Mouse (Mus musculus): Measurements from ENCODE around the gene Dvl1. TPM values are rescaled to one million over a fixed set of nuclear protein-coding genes. Genes with fewer than 3 reads are reported as not detected.

Gene Dvl1
- polyA plus RNA-seq, 1 experiment from 2014 or later, result 15.1 TPM

DNA sequence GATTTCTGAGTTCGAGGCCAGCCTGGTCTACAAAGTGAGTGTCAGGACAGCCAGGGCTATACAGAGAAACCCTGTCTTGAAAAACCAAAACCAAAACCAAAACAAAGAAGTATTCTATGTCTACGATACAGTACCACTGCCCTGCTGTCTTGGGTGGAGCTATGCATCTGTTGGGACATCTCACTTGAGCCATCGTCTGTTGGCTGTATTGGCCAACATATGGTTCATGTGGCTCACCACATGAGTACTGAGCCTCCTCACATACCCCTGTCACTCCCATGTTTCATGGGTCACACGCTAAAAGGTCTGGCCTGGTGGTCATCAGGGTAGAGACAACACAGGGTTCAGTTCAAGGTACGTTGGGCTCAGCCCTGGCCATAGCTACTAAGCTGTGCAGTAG lies 39.1 kb downstream of the Dvl1 start:
- peaks cover 8% of the 10 kb centered on the region; the same call in 1 of the 2 replicates for H3K4me1 ChIP-seq (ENCODE audit: control insufficient read depth, insufficient read depth, low read length)
- no peak overlapping the region for H3K9ac ChIP-seq (ENCODE audit: low read length)
- H3K4me3 ChIP-seq (ENCODE audit: low read depth, low read length), result no peak overlapping the region
- no peaks in the 10 kb centered on the region for H3K27me3 ChIP-seq (ENCODE audit: control insufficient read depth, insufficient read depth, low read length)
- WGBS, result 91% methylated on average over 5 of the region's 5 CpGs
- peaks cover 13% of the 10 kb centered on the region for H3K36me3 ChIP-seq (ENCODE audit: control insufficient read depth, insufficient read depth, low read length)
- H3K9me3 ChIP-seq (ENCODE audit: control insufficient read depth, low read length), result no peaks in the 10 kb centered on the region
- ATAC-seq (ENCODE audit: insufficient read depth, low FRiP score, low TSS enrichment) (no peak), DNase-seq (ENCODE audit: low spot score) (no peak)
- H3K27ac ChIP-seq (ENCODE audit: low read depth, low read length), result no peak overlapping the region
- no peak overlapping the region for H3K4me2 ChIP-seq (ENCODE audit: low read depth)

GRCm38 (mm10) chr4:155887674-155888073 lies 40.5 kb downstream of the Dvl1 start:
- Histone ChIP-seq H3K9ac (ENCODE audit: low read length) (no peak overlapping the region), H3K27ac (ENCODE audit: low read depth, low read length) (no peak overlapping the region), H3K36me3 (ENCODE audit: control insufficient read depth, insufficient read depth, low read length) (peaks cover 13% of the 10 kb centered on the region), H3K4me3 (ENCODE audit: low read depth, low read length) (no peak overlapping the region), H3K27me3 (ENCODE audit: control insufficient read depth, insufficient read depth, low read length) (no peaks in the 10 kb centered on the region), H3K9me3 (ENCODE audit: control insufficient read depth, low read length) (no peaks in the 10 kb centered on the region), H3K4me2 (ENCODE audit: low read depth) (no peak overlapping the region), H3K4me1 (ENCODE audit: control insufficient read depth, insufficient read depth, low read length) (peaks cover 8% of the 10 kb centered on the region)
- DNase-seq (ENCODE audit: low spot score), result no peak
- ATAC-seq (ENCODE audit: insufficient read depth, low FRiP score, low TSS enrichment), result no peak
- WGBS, result 88% methylated on average over 10 of the region's 10 CpGs

DNA sequence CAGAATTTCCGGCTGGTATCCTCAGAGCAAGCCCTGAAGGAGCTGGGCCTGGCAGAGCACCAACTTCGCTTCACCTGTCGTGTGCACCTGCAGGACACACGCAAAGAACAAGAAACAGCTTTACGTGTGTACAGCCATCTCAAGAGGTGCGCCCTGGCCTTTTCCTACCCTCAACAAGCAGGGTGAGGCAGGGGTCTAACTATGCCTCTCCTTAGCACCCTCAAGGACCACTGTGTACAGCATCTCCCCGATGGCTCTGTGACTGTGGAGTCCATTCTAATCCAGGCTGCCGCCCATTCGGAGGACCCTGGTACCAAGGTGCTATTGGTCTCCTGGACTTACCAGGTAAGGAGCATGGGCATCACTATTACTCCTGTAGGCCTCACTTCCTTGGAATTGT lies 41.0 kb downstream of the Dvl1 start:
- WGBS, result 93% methylated on average over 9 of the region's 9 CpGs
- Histone ChIP-seq H3K27me3 (ENCODE audit: control insufficient read depth, insufficient read depth, low read length) (no peaks in the 10 kb centered on the region), H3K27ac (ENCODE audit: low read depth, low read length) (no peak overlapping the region), H3K4me2 (ENCODE audit: low read depth) (no peak overlapping the region), H3K36me3 (ENCODE audit: control insufficient read depth, insufficient read depth, low read length) (peaks cover 13% of the 10 kb centered on the region), H3K9ac (ENCODE audit: low read length) (no peak overlapping the region), H3K4me1 (ENCODE audit: control insufficient read depth, insufficient read depth, low read length) (peaks cover 10% of the 10 kb centered on the region), H3K4me3 (ENCODE audit: low read depth, low read length) (no peak overlapping the region), H3K9me3 (ENCODE audit: control insufficient read depth, low read length) (no peaks in the 10 kb centered on the region)
- no peak for ATAC-seq (ENCODE audit: insufficient read depth, low FRiP score, low TSS enrichment)
- DNase-seq (ENCODE audit: low spot score), result no peak

DNA sequence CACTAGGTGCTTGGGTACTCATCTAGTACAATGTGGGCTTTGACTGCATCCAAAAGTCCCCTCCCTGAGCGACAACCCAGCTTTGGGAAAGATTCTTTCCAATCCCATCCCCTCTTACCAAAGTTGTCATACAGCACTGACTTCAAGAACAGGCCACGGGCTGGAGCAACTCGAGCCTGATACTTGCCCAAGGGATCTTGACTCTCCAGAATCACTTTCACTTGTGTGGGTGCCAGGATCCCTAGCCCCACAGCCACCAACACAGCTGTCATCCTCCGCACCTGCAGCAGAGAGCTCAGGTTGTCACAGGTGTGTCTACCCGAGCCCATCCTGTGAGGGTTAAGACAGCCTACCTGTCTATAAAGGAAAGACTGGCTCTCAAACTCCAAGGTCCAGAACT lies 42.1 kb downstream of the Dvl1 start:
- Histone ChIP-seq H3K36me3 (ENCODE audit: control insufficient read depth, insufficient read depth, low read length) (peaks cover 13% of the 10 kb centered on the region), H3K4me3 (ENCODE audit: low read depth, low read length) (no peak overlapping the region), H3K27ac (ENCODE audit: low read depth, low read length) (no peak overlapping the region), H3K4me2 (ENCODE audit: low read depth) (no peak overlapping the region), H3K9ac (ENCODE audit: low read length) (no peak overlapping the region), H3K9me3 (ENCODE audit: control insufficient read depth, low read length) (no peaks in the 10 kb centered on the region), H3K4me1 (ENCODE audit: control insufficient read depth, insufficient read depth, low read length) (peaks cover 19% of the 10 kb centered on the region), H3K27me3 (ENCODE audit: control insufficient read depth, insufficient read depth, low read length) (no peaks in the 10 kb centered on the region)
- ATAC-seq (ENCODE audit: insufficient read depth, low FRiP score, low TSS enrichment) (no peak), DNase-seq (ENCODE audit: low spot score) (no peak)
- WGBS, result 87% methylated on average over 5 of the region's 5 CpGs

- H3K27ac ChIP-seq (ENCODE audit: low read depth, low read length), result no peak overlapping the region; the same call in 1 of the 2 replicates
These were observed 43.8 kb downstream of the Dvl1 start for GRCm38 (mm10) chr4:155891011-155891471.

DNA sequence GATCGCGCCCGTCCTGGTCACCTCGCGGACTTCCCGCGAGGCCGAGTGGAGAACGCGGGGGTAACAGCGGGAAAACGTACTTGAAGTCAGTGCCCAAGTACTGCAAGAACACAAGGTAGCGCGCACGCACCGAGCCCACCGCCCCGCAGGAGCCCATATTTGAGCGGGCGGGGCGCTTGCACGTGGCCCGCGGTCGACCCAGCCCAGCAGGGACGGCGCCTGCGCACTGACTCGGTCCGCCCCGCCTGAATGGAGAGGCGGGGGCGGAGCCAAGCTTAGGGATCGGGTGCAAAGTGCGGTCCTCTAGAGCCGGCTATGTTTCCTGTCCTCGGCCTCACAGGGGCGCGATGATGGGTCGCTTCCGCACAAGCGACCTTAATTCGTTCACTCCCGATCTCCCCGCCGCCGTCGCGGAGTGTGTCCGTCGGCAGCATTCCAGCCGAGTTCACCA lies 44.4 kb downstream of the Dvl1 start, which contains the start of the genes Pusl1 and Acap3:
TSS of gene Pusl1 (minus strand) at position 231 of the 451 bp plus-strand sequence.
TSS of gene Acap3 (plus strand) at position 272 of the 451 bp plus-strand sequence.
- Histone ChIP-seq H3K36me3 (ENCODE audit: control insufficient read depth, insufficient read depth, low read length) (peaks cover 13% of the 10 kb centered on the region), H3K27ac (ENCODE audit: low read depth, low read length) (peak within 1 kb of the TSS; percentile 96), H3K27me3 (ENCODE audit: control insufficient read depth, insufficient read depth, low read length) (no peaks in the 10 kb centered on the region), H3K4me1 (ENCODE audit: control insufficient read depth, insufficient read depth, low read length) (peaks cover 27% of the 10 kb centered on the region), H3K4me3 (ENCODE audit: low read depth, low read length) (peak within 1 kb of the TSS; percentile 90), H3K9ac (ENCODE audit: low read length) (peak within 1 kb of the TSS; percentile 88), H3K4me2 (ENCODE audit: low read depth) (peak within 1 kb of the TSS; percentile 98), H3K9me3 (ENCODE audit: control insufficient read depth, low read length) (no peaks in the 10 kb centered on the region)
- 0% methylated on average over 52 of the region's 52 CpGs for WGBS
- DNase-seq (ENCODE audit: low spot score), result peak; percentile 97
- ATAC-seq (ENCODE audit: insufficient read depth, low FRiP score, low TSS enrichment), result peak; percentile 89

More at GRCm38 (mm10) chr4:155891011-155891471, 43.8 kb downstream of the Dvl1 start:
- ATAC-seq (ENCODE audit: insufficient read depth, low FRiP score, low TSS enrichment), result no peak
- Histone ChIP-seq H3K36me3 (ENCODE audit: control insufficient read depth, insufficient read depth, low read length) (peaks cover 13% of the 10 kb centered on the region), H3K4me3 (ENCODE audit: low read depth, low read length) (peak overlapping the region; percentile 90), H3K4me1 (ENCODE audit: control insufficient read depth, insufficient read depth, low read length) (peaks cover 27% of the 10 kb centered on the region), H3K27me3 (ENCODE audit: control insufficient read depth, insufficient read depth, low read length) (no peaks in the 10 kb centered on the region), H3K9ac (ENCODE audit: low read length) (peak overlapping the region; percentile 88), H3K9me3 (ENCODE audit: control insufficient read depth, low read length) (no peaks in the 10 kb centered on the region), H3K4me2 (ENCODE audit: low read depth) (peak overlapping the region; percentile 98)
- under 1% methylated on average over 34 of the region's 34 CpGs for WGBS
- no peak for DNase-seq (ENCODE audit: low spot score)

- Histone ChIP-seq H3K4me2 (ENCODE audit: low read depth) (peak overlapping the region; percentile 98), H3K4me3 (ENCODE audit: low read depth, low read length) (peak overlapping the region; percentile 90), H3K9me3 (ENCODE audit: control insufficient read depth, low read length) (no peaks in the 10 kb centered on the region), H3K27me3 (ENCODE audit: control insufficient read depth, insufficient read depth, low read length) (no peaks in the 10 kb centered on the region), H3K36me3 (ENCODE audit: control insufficient read depth, insufficient read depth, low read length) (peaks cover 12% of the 10 kb centered on the region), H3K9ac (ENCODE audit: low read length) (peak overlapping the region; percentile 88), H3K4me1 (ENCODE audit: control insufficient read depth, insufficient read depth, low read length) (peaks cover 27% of the 10 kb centered on the region), H3K27ac (ENCODE audit: low read depth, low read length) (peak overlapping the region; percentile 96)
- WGBS, result 0% methylated on average over 33 of the region's 56 CpGs
- ATAC-seq (ENCODE audit: insufficient read depth, low FRiP score, low TSS enrichment), result peak; percentile 89
- DNase-seq (ENCODE audit: low spot score), result peak; percentile 90
These were observed 44.8 kb downstream of the Dvl1 start for GRCm38 (mm10) chr4:155892017-155892416.

- peaks cover 27% of the 10 kb centered on the region for H3K4me1 ChIP-seq (ENCODE audit: control insufficient read depth, insufficient read depth, low read length)
- DNase-seq (ENCODE audit: low spot score) (peak; percentile 63), ATAC-seq (ENCODE audit: insufficient read depth, low FRiP score, low TSS enrichment) (peak; percentile 51)
- H3K36me3 ChIP-seq (ENCODE audit: control insufficient read depth, insufficient read depth, low read length), result peaks cover 12% of the 10 kb centered on the region
- H3K4me3 ChIP-seq (ENCODE audit: low read depth, low read length), result peak overlapping the region; percentile 90
- no peaks in the 10 kb centered on the region for H3K9me3 ChIP-seq (ENCODE audit: control insufficient read depth, low read length)
- H3K27ac ChIP-seq (ENCODE audit: low read depth, low read length), result peak overlapping the region; percentile 96
- peak overlapping the region; percentile 88 for H3K9ac ChIP-seq (ENCODE audit: low read length)
- peak overlapping the region; percentile 98 for H3K4me2 ChIP-seq (ENCODE audit: low read depth)
- WGBS, result 6% methylated on average over 37 of the region's 37 CpGs
- no peaks in the 10 kb centered on the region for H3K27me3 ChIP-seq (ENCODE audit: control insufficient read depth, insufficient read depth, low read length)
These were observed 45.4 kb downstream of the Dvl1 start for GRCm38 (mm10) chr4:155892438-155893211.
